Mouse (Mus musculus): ENCODE results near the gene Rin1.

Gene Rin1

DNA sequence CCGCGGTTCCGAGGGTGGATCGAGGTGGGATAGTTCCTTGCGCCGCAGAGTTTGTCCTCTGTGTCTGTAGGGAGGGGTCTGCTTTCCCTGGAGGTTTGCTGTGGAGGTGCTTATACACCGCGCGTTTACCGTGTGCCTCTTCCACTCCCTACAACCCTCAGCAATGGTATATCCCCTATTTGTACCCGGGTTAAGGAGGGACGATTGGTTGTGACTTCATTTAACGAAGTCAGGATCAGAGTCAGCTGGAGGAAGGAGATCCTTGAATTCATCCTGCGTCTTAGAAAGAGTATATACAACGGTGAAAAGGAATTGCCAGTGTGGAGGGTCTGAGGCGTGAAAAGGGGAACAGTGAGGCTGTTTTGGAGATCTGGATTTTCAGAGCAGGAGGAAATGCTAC, 8.7 kb upstream of the Rin1 start:
- DNase-seq (ENCODE audit: low spot score) = no peak

DNA sequence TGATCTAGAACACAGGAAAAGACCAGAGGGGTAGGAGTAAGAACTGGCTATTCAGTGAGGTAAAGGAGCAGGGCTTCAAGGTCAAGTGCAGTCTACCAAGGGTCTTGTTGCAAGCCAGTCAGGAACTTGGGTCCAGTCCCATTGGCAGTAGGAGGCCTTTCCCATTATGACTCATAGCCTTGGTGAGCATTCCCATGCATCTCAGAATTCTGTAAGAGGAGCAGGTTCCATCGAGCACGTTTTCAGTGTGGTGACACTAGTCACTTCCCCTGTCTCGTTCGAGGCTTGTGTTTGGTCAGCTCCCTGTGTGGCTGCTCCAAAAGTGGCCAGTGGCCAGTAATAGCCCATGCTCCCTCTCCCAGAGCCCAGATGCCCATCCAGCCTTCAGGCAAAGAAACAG, 4.8 kb upstream of the Rin1 start:
- DNase-seq (ENCODE audit: low spot score) = no peak

DNA sequence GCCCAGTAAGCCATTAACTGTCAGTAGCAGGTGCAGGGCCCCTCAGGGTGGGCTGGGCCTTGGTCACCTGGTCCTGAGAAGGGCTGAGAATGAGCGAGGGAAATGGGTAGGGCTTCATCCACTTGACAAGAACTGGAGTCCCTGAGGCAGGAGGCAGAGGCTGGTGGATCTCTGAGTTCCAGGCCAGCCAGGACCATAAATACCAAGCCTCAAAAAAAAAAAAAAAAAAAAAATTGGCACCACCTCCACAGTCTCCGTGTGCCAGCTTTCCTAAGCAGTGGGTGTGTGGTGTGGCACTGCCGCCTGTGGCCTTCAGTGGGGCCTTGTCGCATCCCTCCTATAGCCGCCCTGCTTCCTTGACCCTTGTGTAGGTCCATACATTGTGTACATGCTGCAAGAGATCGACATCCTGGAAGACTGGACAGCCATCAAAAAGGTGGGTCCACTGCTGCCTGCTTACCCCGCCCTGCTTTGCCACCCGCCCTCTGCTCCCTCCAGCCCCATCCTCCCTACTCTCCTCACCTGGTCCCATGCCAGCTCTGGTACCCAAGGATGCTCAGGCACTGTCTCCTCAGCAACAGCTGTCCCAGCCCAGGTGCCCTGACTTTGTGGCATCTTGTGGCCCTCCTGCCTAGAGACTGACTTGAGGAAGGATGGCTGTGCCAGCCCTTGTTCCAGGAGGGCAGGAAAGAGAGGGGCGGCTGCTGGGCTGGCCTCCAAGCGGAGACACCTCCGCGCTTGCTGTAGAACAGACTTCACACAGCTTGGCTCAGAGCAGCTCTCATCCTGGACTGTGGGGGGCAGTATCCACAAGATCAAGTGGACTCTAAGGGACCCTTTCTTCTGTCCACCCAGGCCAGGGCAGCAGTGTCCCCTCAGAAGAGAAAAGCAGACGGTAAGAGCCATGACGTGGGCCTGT, 1.9 kb upstream of the Rin1 start:
- DNase-seq (ENCODE audit: low spot score) = no peak

DNA sequence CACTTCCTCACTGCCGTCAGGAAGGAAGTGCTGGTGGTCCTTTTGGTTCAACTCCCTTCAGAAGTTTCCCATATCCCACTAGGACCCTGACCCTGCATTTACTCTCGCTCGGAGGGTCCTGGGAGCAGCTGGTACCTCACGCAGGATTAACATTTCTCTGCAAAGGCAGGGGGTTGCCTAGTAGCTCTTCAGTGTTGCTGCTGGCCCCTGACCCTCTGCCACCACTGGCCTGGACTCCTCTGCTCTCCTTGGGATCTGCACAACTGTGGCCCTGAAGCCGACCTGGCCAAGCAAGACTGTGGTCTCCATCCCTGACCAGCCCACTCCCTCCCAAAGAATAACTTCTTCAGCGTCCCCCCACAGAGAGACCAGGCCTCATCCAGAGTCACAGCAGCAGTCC, 956 bp upstream of the Rin1 start:
- no peak for DNase-seq (ENCODE audit: low spot score)

DNA sequence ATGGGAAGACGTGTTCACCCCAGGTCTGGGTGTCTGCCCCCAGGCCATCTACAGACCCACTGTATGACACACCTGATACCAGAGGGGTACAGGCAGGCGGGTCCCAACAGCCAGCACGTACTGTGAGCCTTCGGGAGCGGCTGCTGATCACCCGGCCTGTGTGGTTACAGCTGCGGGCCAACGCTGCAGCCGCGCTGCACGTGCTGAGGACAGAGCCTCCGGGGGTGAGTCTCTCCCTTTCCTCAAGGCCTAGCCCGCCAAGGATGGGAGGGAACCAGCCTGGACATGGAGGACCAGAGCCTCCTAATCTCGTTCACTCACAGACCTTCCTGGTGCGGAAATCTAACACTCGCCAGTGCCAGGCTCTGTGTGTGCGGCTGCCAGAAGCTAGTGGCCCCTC, 750 bp downstream of the Rin1 start:
- DNase-seq (ENCODE audit: low spot score) = peak; percentile 64

DNA sequence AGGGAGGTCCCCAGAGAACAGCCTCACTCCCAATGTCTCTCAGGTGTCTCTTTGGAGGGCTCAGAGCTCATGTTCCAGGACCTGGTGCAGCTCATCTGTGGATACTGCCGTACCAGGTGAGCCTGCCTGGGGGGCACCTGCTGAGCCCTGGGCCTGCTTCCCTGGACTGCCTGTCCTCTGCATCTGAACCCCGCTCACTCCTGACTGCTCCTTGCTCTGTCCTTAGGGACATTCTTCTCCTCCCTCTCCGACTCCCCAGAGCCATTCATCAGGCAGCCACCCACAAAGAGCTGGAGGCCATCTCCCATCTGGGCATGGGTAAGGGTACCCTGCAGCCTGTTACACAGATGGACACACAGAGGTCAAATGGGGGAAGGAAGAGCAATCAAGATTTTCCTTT, 1.2 kb downstream of the Rin1 start:
- DNase-seq (ENCODE audit: low spot score) = no peak

DNA sequence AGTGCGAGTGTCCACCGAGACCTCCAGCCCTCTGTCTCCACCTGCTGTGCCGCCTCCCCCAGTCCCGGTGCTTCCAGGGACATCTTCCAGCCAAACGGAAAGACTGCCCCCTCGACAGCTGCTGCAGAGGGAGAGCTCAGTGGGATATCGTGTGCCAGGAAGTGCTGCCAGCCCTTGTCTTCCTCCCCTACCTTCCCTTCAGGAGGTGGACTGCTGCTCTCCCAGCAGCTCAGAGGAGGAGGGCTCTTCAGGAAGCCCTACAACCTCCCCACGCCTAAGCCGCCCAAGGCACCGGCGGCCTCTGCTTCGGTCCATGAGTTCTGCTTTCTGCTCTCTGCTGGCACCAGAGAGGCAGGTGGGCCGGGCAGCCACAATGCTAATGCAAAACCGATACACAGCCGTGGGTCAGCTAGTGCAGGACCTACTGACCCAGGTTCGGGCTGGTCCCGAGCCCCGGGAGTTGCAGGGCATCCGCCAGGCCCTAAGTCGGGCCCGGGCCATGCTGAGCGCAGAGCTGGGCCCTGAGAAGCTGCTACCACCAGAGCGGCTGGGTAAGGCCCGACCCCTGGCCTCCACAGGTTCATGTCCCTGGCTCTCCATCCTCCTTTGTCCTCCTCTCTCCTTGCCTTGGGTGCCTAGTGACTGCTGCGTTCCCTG, 2.0 kb downstream of the Rin1 start:
- no peak for DNase-seq (ENCODE audit: low spot score)

DNA sequence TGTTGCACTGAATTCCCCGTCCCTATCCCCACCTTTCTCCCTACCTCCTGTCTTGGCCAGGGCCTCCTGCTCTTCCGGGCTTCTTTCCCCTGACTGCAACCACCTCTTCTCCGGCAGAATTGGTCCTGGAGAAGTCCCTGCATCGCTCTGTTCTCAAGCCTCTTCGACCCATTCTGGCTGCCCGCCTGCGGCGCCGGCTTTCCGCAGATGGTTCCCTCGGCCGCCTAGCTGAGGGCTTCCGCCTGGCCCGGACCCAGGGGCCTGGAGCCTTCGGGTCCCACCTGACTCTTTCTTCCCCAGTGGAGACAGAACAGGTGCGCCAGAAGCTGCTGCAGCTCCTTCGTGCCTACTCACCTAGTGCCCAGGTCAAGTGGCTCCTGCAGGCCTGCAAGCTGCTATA, 2.6 kb downstream of the Rin1 start:
- DNase-seq (ENCODE audit: low spot score) = no peak

DNA sequence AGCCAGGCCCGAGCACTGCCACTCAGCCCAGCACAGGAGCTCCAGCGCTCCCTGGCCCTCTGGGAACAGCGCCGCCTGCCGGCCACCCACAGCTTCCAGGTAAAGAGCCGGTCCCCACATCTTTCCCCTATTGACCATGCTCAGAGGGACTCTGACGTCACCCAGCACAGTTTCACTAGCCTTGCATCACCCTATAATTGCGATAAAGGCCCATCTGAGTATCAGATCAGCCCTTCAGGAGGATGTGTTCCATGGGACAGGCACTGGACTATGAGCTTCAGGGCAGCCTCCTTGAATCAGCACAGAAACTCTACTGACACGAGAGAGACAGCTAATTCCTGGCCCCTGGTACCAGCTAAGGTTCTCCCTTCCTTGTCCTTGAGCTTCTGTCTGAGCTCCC, 3.6 kb downstream of the Rin1 start:
- DNase-seq (ENCODE audit: low spot score) = peak; percentile 70

DNA sequence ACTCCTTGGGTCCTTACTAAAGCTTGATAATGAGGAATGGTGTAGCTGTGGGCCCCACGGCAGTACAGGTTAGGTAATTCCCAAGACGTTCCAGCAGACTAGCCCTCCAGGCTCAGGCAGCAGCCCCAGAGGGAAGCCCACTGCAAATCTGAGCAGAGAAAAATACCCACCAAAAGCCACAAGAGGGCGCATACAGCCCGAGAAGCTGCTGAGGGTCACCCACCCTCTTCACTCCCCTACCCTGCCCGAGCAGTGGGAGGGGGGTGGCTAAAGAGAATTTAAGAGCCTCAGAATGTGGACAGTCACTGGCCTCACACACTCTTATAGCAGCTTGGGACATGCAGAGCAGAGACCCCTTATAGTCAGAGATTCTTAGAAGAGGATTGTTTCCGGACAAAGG, 6.0 kb downstream of the Rin1 start:
- peak; percentile 71 for DNase-seq (ENCODE audit: low spot score)

DNA sequence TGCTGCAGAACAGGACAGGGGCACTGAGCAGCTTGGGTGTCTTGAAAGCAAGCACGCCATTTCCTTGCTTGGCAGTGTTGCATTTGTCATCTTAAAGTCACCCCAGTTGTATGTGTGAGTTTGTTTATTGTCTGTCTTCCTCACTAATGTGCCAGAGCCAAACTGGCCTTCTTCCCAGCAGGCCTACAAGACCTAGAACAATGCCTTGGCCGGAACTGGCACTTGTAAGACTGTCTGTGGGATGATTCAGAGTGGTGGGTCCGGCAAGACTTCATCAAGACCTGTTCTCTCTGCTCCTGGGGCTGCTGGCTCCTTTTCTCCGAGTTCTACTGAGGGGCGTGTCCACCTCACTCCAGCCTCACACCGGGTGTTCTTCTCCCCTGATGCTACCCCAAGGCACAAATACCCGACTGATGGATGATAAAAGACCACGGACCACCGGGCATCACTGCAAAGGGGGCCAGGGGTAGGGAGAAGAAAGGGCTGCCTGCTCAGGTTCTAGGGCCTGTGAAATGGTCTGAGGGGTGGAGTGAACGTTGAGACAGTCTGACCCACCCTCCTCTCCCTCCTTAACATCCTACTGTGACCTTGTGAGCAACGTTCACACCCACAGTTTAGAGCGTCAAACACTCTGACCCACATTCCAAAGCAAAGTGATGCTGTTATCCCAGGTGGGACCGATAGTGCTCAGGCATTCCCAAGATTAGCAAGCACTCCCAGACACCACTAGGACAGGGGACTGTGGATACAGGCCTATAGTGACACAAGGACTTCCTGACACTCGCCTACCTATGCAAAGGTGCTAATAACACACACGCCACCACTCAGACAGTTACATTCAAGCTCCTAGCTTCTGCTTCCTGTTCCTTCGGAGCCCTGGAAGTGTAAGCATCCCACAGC, 7.8 kb downstream of the Rin1 start:
- DNase-seq (ENCODE audit: low spot score) = no peak

DNA sequence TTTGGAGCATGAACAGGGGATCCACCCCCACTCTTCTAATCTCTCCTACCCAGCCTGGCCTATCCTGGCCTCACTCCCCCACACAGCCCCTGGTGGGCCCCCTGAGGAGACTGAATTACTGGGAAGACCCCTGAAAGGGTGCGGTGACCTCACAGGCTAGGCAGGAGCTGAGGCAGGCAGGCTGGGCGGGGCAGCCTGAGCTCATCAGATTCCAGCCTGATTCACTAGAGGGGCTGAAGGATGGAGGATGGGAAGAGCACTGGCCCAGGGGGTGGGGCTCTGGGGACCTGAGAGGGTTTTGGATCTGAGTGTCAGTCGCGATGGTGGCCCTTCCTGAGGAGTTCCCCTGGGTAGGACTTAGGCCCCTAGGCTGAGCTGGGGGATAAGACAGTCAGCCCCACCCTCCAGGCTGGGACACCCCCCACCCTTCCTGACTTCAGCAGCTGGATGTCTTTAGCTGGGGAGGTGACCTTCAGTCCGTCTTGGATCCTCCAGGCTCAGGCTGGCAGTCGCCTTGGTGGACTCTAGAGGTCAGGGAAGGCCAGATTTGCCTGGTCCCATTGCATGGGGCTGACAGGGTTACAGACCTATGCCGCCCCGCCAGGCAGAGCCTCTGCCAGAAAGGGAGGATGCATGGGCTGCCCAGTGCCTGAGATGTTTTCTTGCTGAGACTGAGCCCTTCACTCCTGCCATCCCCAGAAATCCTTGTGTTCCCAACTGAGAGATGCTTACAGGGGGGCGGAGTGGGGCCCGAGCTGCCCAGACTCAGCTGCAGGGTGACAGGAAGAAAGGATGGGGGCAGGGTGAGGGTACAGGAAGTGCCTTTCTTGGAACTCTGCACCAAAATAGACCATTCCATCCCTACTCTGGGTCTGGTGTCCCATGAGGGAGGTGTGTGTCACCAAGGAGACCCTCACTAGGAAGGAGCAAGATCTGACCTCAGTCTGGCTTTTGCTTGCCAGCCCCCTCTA, 8.8 kb downstream of the Rin1 start:
- peak; percentile 74 for DNase-seq (ENCODE audit: low spot score)

DNA sequence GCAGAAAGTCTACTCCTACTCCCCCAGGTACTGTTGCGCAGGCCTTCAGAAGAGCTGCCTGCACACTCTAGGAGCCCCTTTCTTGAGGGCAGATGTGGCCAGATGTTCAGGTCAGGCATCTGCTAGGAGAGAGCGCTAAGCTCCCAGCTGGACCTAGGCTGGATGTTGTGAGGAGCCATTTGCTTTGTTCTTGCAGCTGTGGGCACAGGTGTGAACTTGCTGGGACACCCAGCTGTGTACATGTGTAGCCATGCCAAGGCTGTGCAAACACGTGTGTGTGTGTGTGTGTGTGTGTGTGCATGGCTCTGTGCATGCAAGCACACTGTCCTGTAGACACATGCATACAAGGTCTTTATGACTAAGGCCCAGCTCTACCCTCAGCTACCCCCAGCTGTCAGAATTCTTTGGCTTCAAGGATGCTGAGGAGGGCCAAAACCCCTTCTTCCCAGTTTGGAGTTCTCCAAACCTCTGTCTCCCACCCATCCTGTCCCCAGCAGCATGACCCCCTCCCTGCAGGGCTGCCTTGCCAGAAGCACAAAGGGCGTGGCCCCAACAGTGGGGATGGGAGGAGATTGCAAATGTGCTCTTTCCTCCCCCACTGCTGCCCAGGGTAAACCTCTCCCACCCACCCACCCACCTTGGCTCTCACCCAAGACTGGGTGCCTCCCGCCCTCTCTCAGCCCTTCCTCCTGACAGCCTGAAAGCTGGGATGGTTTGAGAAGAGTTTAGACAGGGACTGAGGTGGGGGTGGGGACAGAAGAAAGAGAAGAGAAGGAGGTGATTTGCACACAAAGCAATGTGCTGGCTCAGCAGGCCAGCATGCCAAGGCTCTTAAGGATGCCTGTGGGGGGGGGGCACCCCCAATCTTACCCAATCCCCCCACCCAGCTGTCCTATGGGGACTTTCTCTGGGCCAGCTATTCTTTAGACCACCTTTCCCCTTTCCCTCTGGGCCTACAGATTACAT, 10.4 kb downstream of the Rin1 start:
- no peak for DNase-seq (ENCODE audit: low spot score)

DNA sequence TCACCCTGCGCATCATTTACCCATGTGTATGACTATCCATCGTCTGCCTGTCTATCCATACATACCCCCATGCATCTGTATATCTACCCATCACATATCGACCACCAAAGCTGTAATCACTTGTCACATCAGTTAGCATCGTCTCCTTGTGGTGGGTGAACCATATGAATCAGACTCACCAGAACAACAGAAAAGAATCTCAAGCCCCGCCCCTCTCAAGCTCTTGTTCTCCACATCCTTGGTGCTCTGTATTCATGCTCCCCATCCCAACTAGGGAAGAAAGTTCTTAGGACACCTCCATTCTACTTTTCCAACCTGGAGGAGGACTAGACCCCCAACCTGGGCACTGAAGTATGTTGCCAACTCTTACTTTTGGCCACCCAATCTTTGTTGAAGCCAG, 11.8 kb downstream of the Rin1 start:
- no peak for DNase-seq (ENCODE audit: low spot score)

DNA sequence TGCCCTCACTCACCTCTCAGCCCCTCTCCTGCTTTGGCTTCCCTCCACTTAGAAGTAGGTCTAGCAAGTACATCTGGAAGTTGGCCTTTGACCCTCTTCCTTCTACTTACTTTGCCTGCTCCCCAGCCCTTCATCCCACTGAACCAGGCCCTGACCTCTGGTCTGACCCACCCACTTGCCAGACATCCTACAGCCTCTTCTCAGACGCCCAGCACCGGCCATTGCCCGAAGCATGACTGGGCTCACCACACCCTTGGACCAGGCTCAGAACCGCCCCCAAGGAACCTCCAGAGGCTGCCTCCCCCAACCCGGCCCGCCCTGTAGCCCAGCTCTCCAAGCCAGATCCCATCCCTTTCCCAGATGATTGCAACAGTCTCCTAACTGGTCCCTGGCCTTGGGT, 12.2 kb downstream of the Rin1 start:
- DNase-seq (ENCODE audit: low spot score) = peak; percentile 79

DNA sequence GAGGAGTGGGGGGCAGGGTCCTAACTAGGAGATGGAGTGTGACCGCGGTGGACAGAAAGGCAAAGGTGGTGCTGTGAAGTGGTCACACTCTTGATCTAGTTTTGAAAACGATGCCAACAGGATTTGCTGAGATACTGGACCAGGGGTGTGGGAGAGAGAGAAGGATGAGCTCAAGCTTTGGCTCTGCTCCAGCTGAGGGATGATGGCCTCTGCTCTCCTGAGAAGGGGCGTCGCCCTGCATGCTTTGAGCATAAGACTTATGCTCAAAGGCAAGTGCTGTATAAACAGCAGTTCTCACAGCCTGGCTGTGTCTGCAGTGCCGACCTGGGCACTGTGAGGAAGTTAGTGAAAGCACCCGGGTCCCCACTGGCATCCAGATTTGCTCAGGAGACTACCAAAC, 14.8 kb downstream of the Rin1 start:
- no peak for DNase-seq (ENCODE audit: low spot score)

DNA sequence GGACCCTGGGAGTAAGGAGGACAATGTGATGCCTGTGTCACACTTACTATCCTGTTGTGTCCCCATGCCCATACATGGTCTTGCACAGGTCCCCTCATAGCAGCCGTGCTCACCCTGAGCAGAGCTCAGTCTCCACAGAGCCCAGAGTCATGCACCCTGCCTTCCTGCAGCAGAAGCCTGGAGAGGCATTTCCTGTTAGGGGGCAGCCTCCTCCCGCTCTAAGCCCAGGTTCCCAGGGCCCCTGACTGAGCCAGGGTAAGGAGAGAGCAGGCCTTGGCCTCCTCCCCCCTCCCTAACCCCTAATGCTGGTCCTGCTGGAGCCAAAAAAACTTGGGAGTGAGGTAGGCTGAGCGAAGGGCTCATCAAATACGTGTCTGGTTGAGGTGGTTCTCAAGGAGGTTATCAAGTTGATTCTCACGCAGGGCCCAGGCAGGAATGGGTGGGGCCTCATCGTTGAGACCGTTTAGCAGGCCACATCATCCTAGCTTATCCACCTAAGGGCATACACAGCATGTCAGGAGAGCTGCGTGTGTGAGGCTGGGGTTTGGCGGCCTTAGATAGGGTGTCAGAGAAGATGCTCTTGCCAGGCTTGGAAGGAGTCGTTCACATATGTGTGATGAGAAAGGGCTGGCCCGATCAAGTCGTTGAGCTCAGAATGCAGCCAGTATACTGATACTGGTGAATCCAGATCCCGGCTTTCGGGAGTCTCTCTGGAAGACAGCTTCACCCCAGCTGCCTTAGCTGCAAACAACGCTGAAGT, 16.9 kb downstream of the Rin1 start:
- peak; percentile 25 for DNase-seq (ENCODE audit: low spot score)

DNA sequence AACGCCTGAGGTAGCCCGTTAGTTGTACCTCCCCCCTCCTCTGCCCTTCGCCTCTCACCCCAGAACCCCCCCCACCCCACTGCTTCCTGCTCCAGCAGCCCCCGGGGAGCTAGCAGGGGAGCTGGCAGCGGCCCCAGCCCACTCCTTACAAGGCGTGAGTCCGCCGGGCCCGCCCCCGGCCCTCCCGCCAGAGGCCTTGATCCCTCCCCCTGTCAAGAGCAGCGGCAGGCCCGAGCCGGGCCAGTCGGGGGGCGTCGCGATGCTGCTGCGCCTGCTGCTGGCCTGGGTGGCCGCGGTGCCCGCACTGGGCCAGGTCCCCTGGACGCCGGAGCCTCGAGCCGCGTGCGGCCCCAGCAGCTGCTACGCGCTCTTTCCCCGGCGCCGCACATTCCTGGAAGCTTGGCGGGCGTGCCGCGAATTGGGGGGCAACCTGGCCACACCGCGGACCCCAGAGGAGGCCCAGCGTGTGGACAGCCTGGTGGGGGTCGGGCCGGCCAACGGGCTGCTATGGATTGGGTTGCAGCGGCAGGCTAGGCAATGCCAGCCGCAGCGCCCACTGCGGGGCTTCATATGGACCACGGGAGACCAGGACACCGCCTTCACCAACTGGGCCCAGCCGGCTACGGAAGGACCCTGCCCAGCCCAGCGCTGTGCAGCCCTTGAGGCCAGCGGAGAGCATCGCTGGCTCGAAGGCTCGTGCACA, 17.7 kb downstream of the Rin1 start, which contains the start of gene Cd248:
Cd248 (plus strand) TSS at position 212 of the 703 bp plus-strand sequence.
- peak; percentile 68 for DNase-seq (ENCODE audit: low spot score)
